Mouse (Mus musculus) midbrain, embryonic 12.5 days (tissue): ENCODE results near the gene Slc35f6. TPM values are rescaled to one million over a fixed set of nuclear protein-coding genes. Genes with fewer than 3 reads are reported as not detected.

Experiments
- ATAC-seq: fragments of 200-750 bp; cut with Nextera tagmentation; 2 replicates; pipeline ENCODE4 v1.8.0; 2017; ENCODE audit warnings: low read depth, moderate TSS enrichment, moderate library complexity; ENCODE audit not compliant: low FRiP score
- H3K27ac ChIP-seq: fragments of 300-500 bp; sonication (generic); replicated peaks from 2 replicates; pipeline ENCODE4 v1.5.1; 2016; ENCODE audit warnings: mild to moderate bottlenecking
- H3K27me3 ChIP-seq: fragments of 300-500 bp; sonication (generic); 2 replicates; pipeline ENCODE4 v1.6.1; 2016; ENCODE audit warnings: mild to moderate bottlenecking
- H3K36me3 ChIP-seq: fragments of 300-500 bp; sonication (generic); 2 replicates; pipeline ENCODE4 v1.6.1; 2016
- H3K4me1 ChIP-seq: fragments of 300-500 bp; sonication (generic); 2 replicates; pipeline ENCODE4 v1.6.1; 2016
- H3K4me2 ChIP-seq: fragments of 300-500 bp; sonication (generic); replicated peaks from 2 replicates; pipeline ENCODE4 v1.6.1; 2016; ENCODE audit warnings: mild to moderate bottlenecking, moderate library complexity
- H3K4me3 ChIP-seq: fragments of 300-500 bp; sonication (generic); 2 replicates; pipeline ENCODE4 v1.5.1; 2016; ENCODE audit warnings: mild to moderate bottlenecking
- H3K9ac ChIP-seq: fragments of 300-500 bp; sonication (generic); replicated peaks from 2 replicates; pipeline ENCODE4 v1.6.1; 2016; ENCODE audit warnings: mild to moderate bottlenecking, moderate library complexity
- H3K9me3 ChIP-seq: fragments of 300-500 bp; sonication (generic); 2 replicates; pipeline ENCODE4 v1.6.1; 2016; ENCODE audit warnings: mild to moderate bottlenecking
- WGBS: fragments of 180-500 bp; shearing (Covaris S2); methylation state at CpG from one replicate; pipeline ENCODE4 v1.1.7; 2016; 5-methylcytosine and 5-hydroxymethylcytosine counted together
- polyA plus RNA-seq: library from polyadenylated mRNA; unstranded; fragments of >200 nt; fragmentation: Nextera tagmentation; extraction: Ambion mirVana; gene quantifications from 2 replicates; pipeline ENCODE4 v1.2.1, GENCODE M21; 2016

The Slc35f6 gene
- polyA plus RNA-seq, 1 experiment from 2014 or later = 29.1 TPM

DNA sequence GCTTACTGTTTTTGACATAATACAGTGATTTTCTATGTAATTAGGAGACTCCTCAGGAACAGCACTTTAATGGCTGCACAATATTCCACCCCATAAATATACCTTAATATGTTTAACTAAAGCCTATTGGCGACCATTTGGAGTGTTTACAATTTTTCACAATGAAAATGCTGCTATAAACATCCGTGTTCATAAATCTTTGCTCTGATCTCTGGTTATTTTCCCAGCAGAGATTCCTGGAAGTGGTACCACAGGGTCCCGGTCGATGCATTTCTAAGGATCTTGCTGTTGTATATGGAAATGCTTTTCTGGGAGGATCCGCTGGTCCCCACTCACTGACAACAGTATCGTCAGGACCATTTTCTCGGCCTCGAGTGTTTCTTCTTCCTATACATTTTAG, 34.5 kb upstream of the Slc35f6 start:
- no peak for ATAC-seq
- Histone ChIP-seq H3K4me2 (no peak overlapping the region), H3K4me1 (0 out of 2 replicates have a peak, but pooled peaks cover 6% of the 10 kb centered on the region), H3K4me3 (no peak overlapping the region), H3K27ac (no peak overlapping the region), H3K36me3 (no peaks in the 10 kb centered on the region), H3K9ac (no peak overlapping the region), H3K27me3 (peaks cover 14% of the 10 kb centered on the region), H3K9me3 (no peaks in the 10 kb centered on the region)
- 87% methylated on average over 8 of the region's 8 CpGs for WGBS

DNA sequence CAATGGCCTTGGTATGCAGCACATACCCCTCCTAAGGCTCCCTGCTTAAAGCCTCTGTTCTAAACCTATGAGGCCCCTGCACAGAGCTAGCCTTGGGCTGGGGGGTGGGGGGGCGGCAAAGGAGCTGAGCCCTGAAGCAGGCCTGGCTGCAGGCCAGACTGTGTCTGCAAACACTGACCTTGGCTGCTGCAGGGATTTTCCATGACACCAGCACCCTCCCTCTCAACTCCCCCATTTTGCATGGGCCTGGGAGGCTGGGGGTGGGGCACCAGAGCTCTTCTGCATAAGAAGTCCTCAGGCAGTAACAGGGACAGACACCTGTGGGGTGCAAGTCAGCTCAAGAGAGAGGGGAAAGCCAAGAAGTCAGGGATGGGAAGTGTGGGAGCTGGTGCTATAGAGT, 33.5 kb upstream of the Slc35f6 start:
- Histone ChIP-seq H3K36me3 (no peaks in the 10 kb centered on the region), H3K4me2 (no peak overlapping the region), H3K4me3 (no peak overlapping the region), H3K9me3 (no peaks in the 10 kb centered on the region), H3K27me3 (peaks cover 19% of the 10 kb centered on the region), H3K27ac (no peak overlapping the region), H3K4me1 (0 out of 2 replicates have a peak, but pooled peaks cover 6% of the 10 kb centered on the region), H3K9ac (no peak overlapping the region)
- WGBS = 50% methylated on average over 1 of the region's 1 CpGs
- no peak for ATAC-seq

DNA sequence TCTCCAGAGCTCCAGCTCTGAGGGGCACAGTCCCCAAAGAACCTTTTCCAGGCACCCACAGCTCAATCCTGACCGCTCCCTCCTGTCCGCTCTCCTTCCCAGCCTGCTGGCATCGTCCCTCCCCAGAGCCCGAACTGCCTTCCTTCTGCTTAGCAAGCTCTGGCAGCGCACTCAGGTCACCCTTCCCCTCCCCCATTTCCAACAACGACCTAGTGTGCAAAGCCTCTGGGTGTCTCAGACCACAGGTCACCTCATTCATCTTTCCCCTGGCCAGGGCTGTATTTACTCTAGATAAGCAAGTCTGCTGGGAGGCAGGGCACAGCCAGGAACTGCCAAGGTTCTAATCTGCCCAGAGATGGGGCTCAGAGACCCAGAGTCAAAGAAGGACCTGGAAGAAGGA, 32.3 kb upstream of the Slc35f6 start:
- WGBS = 46% methylated on average over 6 of the region's 6 CpGs
- Histone ChIP-seq H3K4me3 (no peak overlapping the region), H3K27me3 (peaks cover 25% of the 10 kb centered on the region), H3K27ac (no peak overlapping the region), H3K9me3 (no peaks in the 10 kb centered on the region), H3K36me3 (no peaks in the 10 kb centered on the region), H3K4me2 (no peak overlapping the region), H3K9ac (no peak overlapping the region), H3K4me1 (0 out of 2 replicates have a peak, but pooled peaks cover 4% of the 10 kb centered on the region)
- no peak for ATAC-seq

DNA sequence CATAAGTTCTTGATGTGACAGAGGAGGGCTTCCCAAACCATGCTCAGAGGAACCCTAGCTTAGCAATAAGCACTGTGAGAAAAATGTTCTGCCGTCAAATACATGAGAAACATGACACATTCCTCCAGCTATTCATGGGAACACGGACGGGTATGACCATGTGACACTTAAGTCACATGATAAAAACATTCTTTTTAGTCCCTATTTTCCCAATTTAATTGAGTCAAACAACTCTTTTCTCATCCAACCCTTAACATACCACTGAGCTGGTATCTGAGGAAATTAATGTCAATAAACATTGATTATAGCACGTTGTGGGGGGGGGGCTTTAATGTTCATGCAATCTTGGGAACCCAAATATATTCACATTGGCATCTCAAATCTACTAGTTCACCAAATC, 31.9 kb upstream of the Slc35f6 start:
- no peak for ATAC-seq
- Histone ChIP-seq H3K4me2 (no peak overlapping the region), H3K9me3 (no peaks in the 10 kb centered on the region), H3K36me3 (no peaks in the 10 kb centered on the region), H3K27me3 (peaks cover 29% of the 10 kb centered on the region), H3K27ac (no peak overlapping the region), H3K9ac (no peak overlapping the region), H3K4me3 (no peak overlapping the region), H3K4me1 (0 out of 2 replicates have a peak, but pooled peaks cover 3% of the 10 kb centered on the region)
- WGBS = 86% methylated on average over 4 of the region's 4 CpGs

DNA sequence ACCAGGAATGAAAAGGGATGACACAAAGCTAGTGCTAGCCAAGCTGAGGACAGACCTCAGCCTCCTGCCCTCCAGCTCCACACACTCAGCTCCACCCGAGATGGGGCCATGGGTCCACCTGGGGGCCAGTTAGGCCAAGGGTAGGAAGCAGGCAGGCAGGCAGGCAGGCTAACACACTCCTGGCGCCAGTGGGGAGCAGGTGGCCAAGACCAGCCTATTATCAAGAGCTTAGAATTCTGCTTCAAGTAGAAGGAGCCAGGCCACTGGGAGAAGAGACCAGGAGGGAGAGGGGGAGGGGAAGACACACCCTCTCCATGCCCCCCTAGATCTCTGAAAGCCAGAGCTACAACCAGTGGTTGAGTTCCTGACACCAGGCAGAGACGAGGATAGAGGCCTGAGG, 31.1 kb upstream of the Slc35f6 start:
- 26% methylated on average over 3 of the region's 3 CpGs for WGBS
- H3K27ac ChIP-seq = no peak overlapping the region; the same call in 1 of the 2 replicates
- H3K4me3 ChIP-seq = no peak overlapping the region
- ATAC-seq = peak; percentile 38; the same call in 1 of the 2 replicates
- H3K9me3 ChIP-seq = no peaks in the 10 kb centered on the region
- 0 out of 2 replicates have a peak, but pooled peaks cover 3% of the 10 kb centered on the region for H3K4me1 ChIP-seq
- no peak overlapping the region for H3K9ac ChIP-seq
- H3K4me2 ChIP-seq = no peak overlapping the region
- H3K36me3 ChIP-seq = no peaks in the 10 kb centered on the region
- peaks cover 37% of the 10 kb centered on the region for H3K27me3 ChIP-seq

DNA sequence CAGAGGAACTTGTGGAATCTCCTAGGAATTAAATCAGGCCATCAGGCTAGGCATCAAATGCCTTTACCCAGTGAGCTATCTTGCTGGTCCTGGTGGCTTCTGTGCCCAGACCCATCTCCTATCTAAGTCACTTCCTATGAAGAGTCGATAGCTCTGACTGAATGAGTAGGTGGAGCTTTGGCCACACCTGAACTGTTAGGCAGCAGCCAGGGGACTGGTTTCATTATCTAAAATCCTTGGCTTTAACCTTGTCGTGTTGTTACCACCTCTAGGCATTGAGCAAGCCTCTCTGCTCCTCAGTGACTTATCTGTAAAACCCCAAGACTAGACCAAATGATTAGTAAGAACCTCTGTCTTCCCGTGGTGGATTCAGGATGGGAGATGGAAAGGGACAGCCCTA, 30.4 kb upstream of the Slc35f6 start:
- Histone ChIP-seq H3K9me3 (no peaks in the 10 kb centered on the region), H3K36me3 (no peaks in the 10 kb centered on the region), H3K27ac (no peak overlapping the region), H3K4me1 (peaks cover 10% of the 10 kb centered on the region), H3K4me2 (no peak overlapping the region), H3K27me3 (peaks cover 44% of the 10 kb centered on the region), H3K4me3 (no peak overlapping the region), H3K9ac (no peak overlapping the region)
- ATAC-seq = no peak
- WGBS = 45% methylated on average over 3 of the region's 3 CpGs

DNA sequence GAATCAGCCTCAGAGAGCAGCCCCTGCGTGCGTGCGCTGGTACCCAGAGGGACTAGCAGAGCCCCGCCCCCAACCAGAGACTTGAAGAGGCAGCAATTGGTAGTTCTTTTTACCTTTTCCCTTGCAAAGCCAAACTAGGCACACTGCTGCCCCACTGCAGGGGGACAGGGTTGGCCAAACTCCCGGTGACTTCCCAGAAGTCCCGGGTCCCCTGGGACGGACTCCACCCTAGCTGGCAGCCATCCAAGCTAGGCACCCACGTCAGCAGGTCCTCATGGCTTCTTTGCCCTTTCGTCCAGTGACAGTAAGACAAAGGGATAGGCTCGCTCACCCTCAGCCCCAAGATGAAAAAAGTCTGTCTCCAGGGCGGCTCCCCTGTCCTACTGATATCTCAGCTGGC, 29.9 kb upstream of the Slc35f6 start:
- Histone ChIP-seq H3K27ac (no peak overlapping the region), H3K27me3 (peaks cover 49% of the 10 kb centered on the region), H3K36me3 (no peaks in the 10 kb centered on the region), H3K9me3 (no peaks in the 10 kb centered on the region), H3K4me1 (peaks cover 15% of the 10 kb centered on the region), H3K4me2 (no peak overlapping the region), H3K4me3 (no peak overlapping the region), H3K9ac (no peak overlapping the region)
- no peak for ATAC-seq
- WGBS = 36% methylated on average over 11 of the region's 11 CpGs

DNA sequence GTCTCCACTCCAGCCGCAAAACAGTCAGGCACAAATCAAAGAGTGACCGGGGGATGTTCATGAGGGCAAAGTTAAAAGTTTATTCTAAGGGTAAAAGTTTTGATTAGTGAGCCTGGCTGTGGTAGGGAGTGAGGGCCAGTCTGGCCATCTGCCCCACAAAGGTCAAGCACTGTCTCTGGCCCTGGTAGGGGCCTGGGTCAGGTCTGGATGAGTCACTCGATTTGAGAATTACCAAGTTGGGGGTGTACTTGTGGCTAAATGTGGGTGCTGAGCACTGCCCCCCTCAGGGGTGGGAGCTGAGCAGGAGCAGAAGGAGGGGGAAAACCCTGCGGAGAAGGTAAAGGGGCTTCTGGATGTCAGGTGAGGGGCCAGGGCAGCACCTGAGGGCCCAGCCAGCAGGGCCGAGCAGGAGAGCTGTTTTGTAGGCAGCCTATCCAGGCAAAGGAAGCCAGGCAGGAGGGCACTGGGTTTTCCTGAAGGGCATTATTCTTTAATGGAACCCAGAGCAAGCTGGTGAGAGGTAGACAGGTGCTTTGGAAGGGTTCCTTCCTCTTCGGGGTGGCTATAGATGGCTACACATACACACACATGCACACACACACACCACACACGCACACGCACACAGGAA, 29.2 kb upstream of the Slc35f6 start:
- Histone ChIP-seq H3K27ac (no peak overlapping the region), H3K27me3 (peaks cover 54% of the 10 kb centered on the region), H3K36me3 (no peaks in the 10 kb centered on the region), H3K4me1 (peaks cover 17% of the 10 kb centered on the region), H3K4me3 (no peak overlapping the region), H3K9ac (no peak overlapping the region), H3K9me3 (no peaks in the 10 kb centered on the region), H3K4me2 (no peak overlapping the region)
- no peak for ATAC-seq
- 85% methylated on average over 8 of the region's 8 CpGs for WGBS

DNA sequence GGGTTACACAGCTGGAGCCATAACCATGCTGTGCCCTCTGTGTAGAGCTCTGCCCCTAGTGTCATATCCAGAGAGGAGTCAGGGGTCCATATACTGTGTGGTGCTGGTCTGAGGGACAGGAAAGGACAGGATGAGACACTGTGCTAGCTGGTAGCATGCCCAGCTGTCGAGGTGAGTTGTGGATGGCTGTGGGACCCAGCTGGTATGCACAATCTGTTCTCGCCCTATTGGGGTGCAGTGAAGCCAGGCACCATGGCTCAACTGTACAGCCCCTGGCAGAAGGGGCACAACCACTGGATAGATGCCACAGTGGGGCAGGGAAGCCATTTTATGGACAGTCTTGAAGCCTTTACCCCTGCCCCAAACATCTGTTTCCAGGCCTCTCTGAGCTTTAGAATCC, 28.5 kb upstream of the Slc35f6 start:
- Histone ChIP-seq H3K4me1 (peaks cover 15% of the 10 kb centered on the region), H3K4me2 (no peak overlapping the region), H3K27ac (no peak overlapping the region), H3K9me3 (no peaks in the 10 kb centered on the region), H3K4me3 (no peak overlapping the region), H3K9ac (no peak overlapping the region), H3K27me3 (peaks cover 61% of the 10 kb centered on the region), H3K36me3 (no peaks in the 10 kb centered on the region)
- no peak for ATAC-seq
- WGBS = 90% methylated on average over 2 of the region's 2 CpGs

DNA sequence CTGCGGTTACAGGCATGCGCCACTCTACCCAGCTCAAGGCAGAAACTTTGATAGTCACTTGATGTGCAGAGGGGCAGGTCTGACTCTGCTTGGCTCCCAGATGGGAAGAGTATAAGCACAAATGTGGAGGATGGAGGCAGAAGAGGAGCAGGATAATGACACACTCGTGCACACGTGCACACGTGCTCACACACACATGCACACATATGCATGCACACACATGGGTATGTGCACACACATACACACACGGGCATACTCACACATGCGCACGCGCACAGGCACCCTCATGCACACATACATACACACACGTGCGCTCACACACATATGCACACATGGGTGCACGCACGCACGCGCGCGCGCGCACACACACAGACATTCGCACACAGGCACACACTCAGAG, 27.2 kb upstream of the Slc35f6 start:
- 96% methylated on average over 20 of the region's 20 CpGs for WGBS
- no peak for ATAC-seq
- peaks cover 13% of the 10 kb centered on the region for H3K4me1 ChIP-seq
- H3K9ac ChIP-seq = no peak overlapping the region
- H3K4me3 ChIP-seq = no peak overlapping the region
- H3K27me3 ChIP-seq = peaks cover 66% of the 10 kb centered on the region
- no peaks in the 10 kb centered on the region for H3K36me3 ChIP-seq
- H3K27ac ChIP-seq = no peak overlapping the region
- no peak overlapping the region for H3K4me2 ChIP-seq
- no peaks in the 10 kb centered on the region for H3K9me3 ChIP-seq

DNA sequence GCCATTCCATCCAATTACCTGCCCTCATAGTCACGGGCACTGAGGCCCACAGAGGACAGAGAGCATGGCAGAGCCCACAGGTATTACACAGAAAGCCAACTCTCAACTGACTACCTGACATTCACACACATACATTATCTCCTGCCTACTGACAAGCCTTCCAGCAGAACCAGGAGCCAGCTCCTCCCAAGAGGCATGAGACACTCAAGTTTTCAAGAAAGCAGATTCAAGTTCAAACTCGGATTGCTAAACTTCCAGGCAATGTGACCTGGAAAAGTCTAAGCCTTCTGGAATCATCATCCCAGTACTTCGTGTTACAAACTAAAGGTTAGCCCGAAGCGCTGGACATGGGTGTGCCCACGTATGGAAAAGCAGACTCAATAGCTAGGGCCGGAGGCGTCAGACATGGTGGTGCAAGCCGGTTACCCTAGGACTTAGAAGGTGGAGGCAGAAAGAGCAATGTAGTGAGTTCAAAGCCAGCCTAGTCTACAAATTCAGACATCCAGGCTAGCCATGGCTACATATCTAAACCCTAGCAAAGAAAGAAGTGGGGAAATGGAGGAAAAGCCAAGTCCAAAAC, 26.4 kb upstream of the Slc35f6 start:
- ATAC-seq = no peak
- H3K9me3 ChIP-seq = no peaks in the 10 kb centered on the region
- H3K4me1 ChIP-seq = peaks cover 13% of the 10 kb centered on the region
- H3K27ac ChIP-seq = no peak overlapping the region
- no peak overlapping the region for H3K9ac ChIP-seq
- 92% methylated on average over 9 of the region's 9 CpGs for WGBS
- peaks cover 66% of the 10 kb centered on the region for H3K27me3 ChIP-seq
- H3K4me2 ChIP-seq = no peak overlapping the region
- no peaks in the 10 kb centered on the region for H3K36me3 ChIP-seq
- no peak overlapping the region for H3K4me3 ChIP-seq

DNA sequence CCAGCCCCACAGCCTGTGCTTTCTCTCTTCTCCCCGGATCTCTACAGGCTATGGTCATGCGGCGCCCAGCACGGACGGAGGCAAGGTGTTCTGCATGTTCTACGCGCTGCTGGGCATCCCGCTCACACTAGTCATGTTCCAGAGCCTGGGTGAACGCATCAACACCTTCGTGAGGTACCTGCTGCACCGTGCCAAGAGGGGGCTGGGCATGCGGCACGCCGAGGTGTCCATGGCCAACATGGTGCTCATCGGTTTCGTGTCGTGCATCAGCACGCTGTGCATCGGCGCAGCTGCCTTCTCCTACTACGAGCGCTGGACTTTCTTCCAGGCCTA, 25.9 kb upstream of the Slc35f6 start:
- Histone ChIP-seq H3K9ac (peak overlapping the region; percentile 34; the same call in 1 of the 2 replicates), H3K9me3 (no peaks in the 10 kb centered on the region), H3K4me3 (peak overlapping the region; percentile 43), H3K4me2 (peak overlapping the region; percentile 75), H3K27me3 (peaks cover 62% of the 10 kb centered on the region), H3K27ac (no peak overlapping the region), H3K4me1 (peaks cover 13% of the 10 kb centered on the region), H3K36me3 (no peaks in the 10 kb centered on the region)
- WGBS = 42% methylated on average over 22 of the region's 22 CpGs
- ATAC-seq = no peak
